Mouse (Mus musculus) olfactory bulb, adult 2 months (tissue): ENCODE results near the gene Mlf1.

Source experiments
- CTCF ChIP-seq: fragments of 200-500 bp; IDR thresholded peaks from 2 replicates; pipeline ENCODE4 v1.5.1; 2012; ENCODE audit warnings: low read depth, mild to moderate bottlenecking, low read length, moderate library complexity; ENCODE audit not compliant: insufficient read depth
- POLR2A ChIP-seq: fragments of 200-500 bp; IDR thresholded peaks from 2 replicates; pipeline ENCODE4 v1.6.1; 2012; ENCODE audit warnings: mild to moderate bottlenecking, low read depth, low read length, moderate library complexity; ENCODE audit not compliant: insufficient read depth

DNA sequence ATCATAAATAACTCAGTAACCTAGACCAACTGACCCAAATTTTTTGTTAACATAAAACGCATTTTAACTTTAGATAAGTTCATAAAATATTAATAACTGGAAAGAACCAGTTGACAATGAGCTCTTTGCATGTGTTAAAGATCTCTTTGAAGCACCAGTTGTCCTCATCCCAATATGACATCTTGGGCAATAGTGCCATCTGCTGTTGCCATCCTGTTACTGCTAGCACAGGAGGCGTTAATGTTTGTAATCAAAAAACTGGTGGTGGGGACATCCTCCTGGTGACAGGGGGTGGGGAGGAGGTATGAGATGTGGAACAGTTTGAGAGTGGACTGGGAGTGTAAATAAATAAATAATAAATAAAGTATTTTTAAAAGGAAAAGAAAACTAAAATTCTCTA lies 29.3 kb upstream of the Mlf1 start:
- no peak for TF ChIP-seq POLR2A
- no peak for TF ChIP-seq CTCF
